Mouse (Mus musculus) stomach, embryonic 14.5 days (tissue): ENCODE results near the gene Apba2. TPM values are rescaled to one million over a fixed set of nuclear protein-coding genes. Genes with fewer than 3 reads are reported as not detected.
A peak's percentile ranks its signal among the peaks of the same experiment; 100 is the strongest.

ENCODE experiments used
- ATAC-seq: fragments of 200-750 bp; cut with Nextera tagmentation; 2 replicates; pipeline ENCODE4 v1.8.0; 2017; ENCODE audit warnings: low read depth, moderate TSS enrichment; ENCODE audit not compliant: insufficient number of reproducible peaks, insufficient read depth, low FRiP score
- H3K27ac ChIP-seq: fragments of 300-500 bp; sonication (generic); 2 replicates; pipeline ENCODE4 v1.5.1; 2014; ENCODE audit warnings: mild to moderate bottlenecking, low read length, moderate library complexity, mixed read lengths
- H3K27me3 ChIP-seq: fragments of 300-500 bp; sonication (generic); 2 replicates; pipeline ENCODE4 v1.6.1; 2014; ENCODE audit warnings: low read length, control low read depth, mixed read lengths; ENCODE audit not compliant: control insufficient read depth, insufficient read depth
- H3K36me3 ChIP-seq: fragments of 300-500 bp; sonication (generic); 2 replicates; pipeline ENCODE4 v1.6.1; 2014; ENCODE audit warnings: mild to moderate bottlenecking, control low read depth, low read length, moderate library complexity, mixed read lengths; ENCODE audit not compliant: control insufficient read depth, insufficient read depth
- H3K4me1 ChIP-seq: fragments of 300-500 bp; sonication (generic); 2 replicates; pipeline ENCODE4 v1.6.1; 2014; ENCODE audit warnings: low read length, control low read depth, mixed read lengths; ENCODE audit not compliant: control insufficient read depth, insufficient read depth
- H3K4me2 ChIP-seq: fragments of 300-500 bp; sonication (generic); replicated peaks from 2 replicates; pipeline ENCODE4 v1.6.1; 2014; ENCODE audit warnings: low read depth, low read length, control low read depth
- H3K4me3 ChIP-seq: fragments of 300-500 bp; sonication (generic); 2 replicates; pipeline ENCODE4 v1.5.1; 2014; ENCODE audit warnings: low read depth, low read length, control low read depth
- H3K9ac ChIP-seq: fragments of 300-500 bp; sonication (generic); replicated peaks from 2 replicates; pipeline ENCODE4 v1.6.1; 2014; ENCODE audit warnings: low read depth, mild to moderate bottlenecking, control low read depth, low read length, moderate library complexity, mixed read lengths
- H3K9me3 ChIP-seq: fragments of 300-500 bp; sonication (generic); 2 replicates; pipeline ENCODE4 v1.6.1; 2016; ENCODE audit warnings: low read depth, low read length, control low read depth; ENCODE audit not compliant: control insufficient read depth
- WGBS: fragments of 180-500 bp; shearing (Covaris S2); extraction: QIAGEN DNeasy Blood & Tissue Kit; methylation state at CpG from one replicate; pipeline ENCODE4 v1.1.7; 2014; 5-methylcytosine and 5-hydroxymethylcytosine counted together
- polyA plus RNA-seq: library from polyadenylated mRNA; unstranded; fragments of >200 nt; fragmentation: Nextera tagmentation; extraction: Ambion mirVana; gene quantifications from 2 replicates; pipeline ENCODE4 v1.2.1, GENCODE M21; 2014

The Apba2 gene
- polyA plus RNA-seq, 1 experiment from 2014 or later, result 7.6 TPM

GRCm38 (mm10) chr7:64642903-64643302, 141.4 kb downstream of the Apba2 start:
- H3K27ac ChIP-seq, result no peak overlapping the region
- no peaks in the 10 kb centered on the region for H3K4me1 ChIP-seq
- H3K9me3 ChIP-seq, result no peaks in the 10 kb centered on the region
- no peak overlapping the region for H3K9ac ChIP-seq
- WGBS, result 41% methylated on average over 1 of the region's 1 CpGs
- no peaks in the 10 kb centered on the region for H3K36me3 ChIP-seq
- H3K27me3 ChIP-seq, result no peaks in the 10 kb centered on the region
- H3K4me2 ChIP-seq, result no peak overlapping the region
- no peak overlapping the region for H3K4me3 ChIP-seq
- ATAC-seq, result no peak

DNA sequence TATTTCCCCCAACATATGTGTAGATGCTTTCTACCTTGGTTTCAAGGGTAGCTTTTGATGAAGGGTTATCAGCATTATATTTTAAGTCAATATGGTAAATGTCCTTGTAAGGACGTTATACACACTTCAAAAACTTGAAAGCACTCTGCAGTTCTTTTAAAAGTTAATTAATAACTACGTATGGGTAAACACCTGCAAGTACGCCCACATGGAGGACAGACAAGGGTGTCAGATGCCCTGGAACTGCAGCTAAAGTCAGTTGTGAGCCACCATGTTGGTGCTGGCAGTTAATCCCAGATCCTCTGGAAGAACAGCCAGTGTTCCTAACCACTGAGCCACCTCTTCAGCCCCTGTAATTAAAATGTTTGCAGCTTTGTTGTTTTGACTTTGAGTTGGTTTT, 144.0 kb downstream of the Apba2 start:
- no peak overlapping the region for H3K4me2 ChIP-seq
- WGBS, result 61% methylated on average over 3 of the region's 3 CpGs
- H3K27me3 ChIP-seq, result no peaks in the 10 kb centered on the region
- H3K36me3 ChIP-seq, result no peaks in the 10 kb centered on the region
- no peak overlapping the region for H3K9ac ChIP-seq
- H3K9me3 ChIP-seq, result no peaks in the 10 kb centered on the region
- ATAC-seq, result peak; percentile 58; the same call in 1 of the 2 replicates
- no peaks in the 10 kb centered on the region for H3K4me1 ChIP-seq
- H3K4me3 ChIP-seq, result no peak overlapping the region
- no peak overlapping the region for H3K27ac ChIP-seq

- WGBS, result 67% methylated on average over 6 of the region's 6 CpGs
Observed at GRCm38 (mm10) chr7:64646046-64646445, 144.5 kb downstream of the Apba2 start.

DNA sequence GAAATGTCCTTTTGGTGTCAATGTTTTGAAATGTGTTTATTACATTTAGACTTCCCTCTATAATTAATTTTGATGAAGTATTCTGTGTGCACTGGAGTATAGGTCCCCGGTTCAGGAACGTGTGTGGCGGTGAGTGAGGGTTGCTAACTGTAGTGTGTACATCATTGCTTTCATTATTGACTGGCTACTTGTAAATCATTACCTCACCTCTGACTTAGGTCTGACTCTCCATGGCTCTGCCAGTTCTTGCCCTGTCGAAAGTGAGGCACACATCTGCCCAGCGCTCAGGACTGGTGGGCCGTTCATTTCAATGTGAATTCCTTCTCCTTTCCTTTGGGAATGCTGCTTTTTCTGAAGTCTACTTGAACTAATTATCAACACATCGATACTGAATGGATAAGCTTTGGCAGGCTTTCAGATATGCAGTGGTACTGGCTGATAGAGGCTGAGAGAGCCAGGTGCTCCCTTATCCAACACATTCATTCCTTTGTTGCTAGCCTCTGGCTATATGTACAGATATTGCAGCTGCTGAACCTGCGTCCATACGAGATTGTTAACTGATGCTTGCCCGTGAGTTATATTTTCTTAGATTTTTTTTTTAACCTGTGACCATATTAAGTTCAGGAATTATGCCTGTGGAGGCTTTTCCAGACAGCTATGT, 147.6 kb downstream of the Apba2 start:
- peak; percentile 46; the same call in 1 of the 2 replicates for ATAC-seq
- Histone ChIP-seq H3K27ac (no peak overlapping the region), H3K36me3 (no peaks in the 10 kb centered on the region), H3K27me3 (no peaks in the 10 kb centered on the region), H3K9ac (no peak overlapping the region), H3K4me3 (no peak overlapping the region), H3K4me2 (no peak overlapping the region), H3K9me3 (no peaks in the 10 kb centered on the region), H3K4me1 (no peaks in the 10 kb centered on the region)
- 58% methylated on average over 10 of the region's 10 CpGs for WGBS

More at GRCm38 (mm10) chr7:64646046-64646445, 144.5 kb downstream of the Apba2 start:
- H3K27ac ChIP-seq, result no peak overlapping the region
- no peaks in the 10 kb centered on the region for H3K4me1 ChIP-seq
- no peak overlapping the region for H3K9ac ChIP-seq
- no peak overlapping the region for H3K4me2 ChIP-seq
- no peaks in the 10 kb centered on the region for H3K36me3 ChIP-seq
- no peaks in the 10 kb centered on the region for H3K9me3 ChIP-seq
- H3K27me3 ChIP-seq, result no peaks in the 10 kb centered on the region
- no peak overlapping the region for H3K4me3 ChIP-seq
- ATAC-seq, result no peak

DNA sequence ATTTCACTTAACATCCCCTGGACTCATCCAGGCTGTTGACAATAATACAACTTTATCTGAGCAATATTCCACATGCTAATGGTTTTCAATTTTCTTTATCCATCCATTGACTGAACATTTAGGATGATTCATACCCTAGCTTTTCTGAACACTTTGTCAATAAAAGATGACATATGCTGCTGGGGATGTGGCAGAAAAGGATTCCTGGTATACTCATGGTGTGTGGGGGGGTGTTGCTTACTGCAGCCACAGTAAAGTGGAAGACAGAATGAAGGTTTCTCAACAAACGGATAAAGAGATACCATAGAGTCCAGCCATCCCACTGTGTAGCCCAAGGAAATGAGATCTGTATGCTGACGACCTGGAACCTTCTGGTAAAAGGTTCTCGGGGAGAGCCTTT, 150.5 kb downstream of the Apba2 start:
- Histone ChIP-seq H3K9me3 (no peaks in the 10 kb centered on the region), H3K27ac (no peak overlapping the region), H3K4me1 (no peaks in the 10 kb centered on the region), H3K9ac (no peak overlapping the region), H3K4me3 (no peak overlapping the region), H3K27me3 (no peaks in the 10 kb centered on the region), H3K36me3 (no peaks in the 10 kb centered on the region), H3K4me2 (no peak overlapping the region)
- ATAC-seq, result no peak
- WGBS, result 79% methylated on average over 3 of the region's 3 CpGs

GRCm38 (mm10) chr7:64656787-64657186, 155.3 kb downstream of the Apba2 start:
- Histone ChIP-seq H3K4me3 (no peak overlapping the region), H3K4me2 (no peak overlapping the region), H3K9ac (no peak overlapping the region), H3K27me3 (no peaks in the 10 kb centered on the region), H3K27ac (no peak overlapping the region), H3K4me1 (no peaks in the 10 kb centered on the region), H3K36me3 (no peaks in the 10 kb centered on the region), H3K9me3 (no peaks in the 10 kb centered on the region)
- WGBS, result 65% methylated on average over 7 of the region's 7 CpGs
- ATAC-seq, result no peak

DNA sequence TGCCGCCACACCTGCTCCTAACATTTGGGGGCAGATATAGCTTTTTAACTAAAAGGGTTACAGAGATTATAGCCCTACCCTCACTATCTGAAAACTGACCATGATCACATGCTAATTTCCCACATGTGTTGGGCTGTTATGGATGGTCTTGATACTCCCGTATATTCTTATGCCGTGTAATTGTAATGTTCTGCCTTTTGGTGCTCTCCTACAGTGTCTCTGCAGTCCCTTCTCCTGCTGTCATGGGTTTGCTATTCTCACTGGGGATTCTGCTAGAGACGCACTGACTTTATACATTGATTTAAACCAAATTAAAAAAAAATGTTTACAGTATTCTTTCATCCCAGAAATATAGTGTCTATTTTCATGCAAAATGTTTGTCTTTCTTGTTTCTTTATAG, 157.4 kb downstream of the Apba2 start:
- Histone ChIP-seq H3K27ac (no peak overlapping the region), H3K36me3 (no peaks in the 10 kb centered on the region), H3K4me1 (no peaks in the 10 kb centered on the region), H3K4me3 (no peak overlapping the region), H3K4me2 (no peak overlapping the region), H3K27me3 (no peaks in the 10 kb centered on the region), H3K9me3 (no peaks in the 10 kb centered on the region), H3K9ac (no peak overlapping the region)
- WGBS, result 81% methylated on average over 4 of the region's 4 CpGs
- ATAC-seq, result no peak

GRCm38 (mm10) chr7:64659328-64659727, 157.8 kb downstream of the Apba2 start:
- no peak overlapping the region for H3K4me3 ChIP-seq
- no peaks in the 10 kb centered on the region for H3K27me3 ChIP-seq
- no peak overlapping the region for H3K4me2 ChIP-seq
- H3K27ac ChIP-seq, result no peak overlapping the region
- H3K9ac ChIP-seq, result no peak overlapping the region
- no peaks in the 10 kb centered on the region for H3K4me1 ChIP-seq
- no peaks in the 10 kb centered on the region for H3K9me3 ChIP-seq
- H3K36me3 ChIP-seq, result no peaks in the 10 kb centered on the region
- no peak for ATAC-seq
- 67% methylated on average over 8 of the region's 8 CpGs for WGBS

DNA sequence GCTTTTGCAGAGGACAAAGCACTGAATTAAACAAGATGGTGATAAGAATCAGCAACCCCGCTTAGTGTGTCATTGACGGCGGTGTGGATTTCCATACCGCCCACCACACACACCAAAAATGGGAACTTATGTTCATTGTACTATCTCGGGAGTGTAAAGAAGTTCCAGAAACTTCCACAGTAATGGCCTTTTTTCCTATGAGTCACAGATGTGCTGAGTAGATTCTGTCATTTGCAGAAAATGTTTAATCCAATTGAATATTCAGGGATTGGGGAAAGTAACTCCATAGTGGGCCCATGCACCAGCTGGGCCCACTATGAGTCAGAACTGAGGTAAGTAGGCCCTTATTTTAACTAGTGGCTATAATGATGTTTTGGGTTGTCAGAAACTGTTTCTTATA, 161.0 kb downstream of the Apba2 start:
- no peak overlapping the region for H3K27ac ChIP-seq
- no peaks in the 10 kb centered on the region for H3K36me3 ChIP-seq
- WGBS, result 85% methylated on average over 5 of the region's 5 CpGs
- no peak overlapping the region for H3K4me3 ChIP-seq
- H3K9ac ChIP-seq, result no peak overlapping the region
- no peak for ATAC-seq
- H3K27me3 ChIP-seq, result no peaks in the 10 kb centered on the region
- no peaks in the 10 kb centered on the region for H3K4me1 ChIP-seq
- H3K4me2 ChIP-seq, result no peak overlapping the region
- H3K9me3 ChIP-seq, result no peaks in the 10 kb centered on the region
